Mouse (Mus musculus) C2C12 (cell line): Measurements from ENCODE around the gene Fbln2.

ENCODE experiments used
- CTCF ChIP-seq: IDR thresholded peaks from one replicate; pipeline ENCODE4 v1.5.1; 2011; ENCODE audit not compliant: control insufficient read depth, insufficient read depth, insufficient read length
- MAX ChIP-seq: IDR thresholded peaks from one replicate; pipeline ENCODE4 v1.6.1; 2011; ENCODE audit warnings: mild to moderate bottlenecking, control low read depth
- MYOD1 ChIP-seq: IDR thresholded peaks from one replicate; pipeline ENCODE4 v1.6.1; 2011; ENCODE audit warnings: low read depth; ENCODE audit not compliant: control insufficient read depth, insufficient read length
- USF1 ChIP-seq: IDR thresholded peaks from one replicate; pipeline ENCODE4 v1.6.1; 2011; ENCODE audit warnings: low read depth, mild to moderate bottlenecking, control low read depth, moderate library complexity

DNA sequence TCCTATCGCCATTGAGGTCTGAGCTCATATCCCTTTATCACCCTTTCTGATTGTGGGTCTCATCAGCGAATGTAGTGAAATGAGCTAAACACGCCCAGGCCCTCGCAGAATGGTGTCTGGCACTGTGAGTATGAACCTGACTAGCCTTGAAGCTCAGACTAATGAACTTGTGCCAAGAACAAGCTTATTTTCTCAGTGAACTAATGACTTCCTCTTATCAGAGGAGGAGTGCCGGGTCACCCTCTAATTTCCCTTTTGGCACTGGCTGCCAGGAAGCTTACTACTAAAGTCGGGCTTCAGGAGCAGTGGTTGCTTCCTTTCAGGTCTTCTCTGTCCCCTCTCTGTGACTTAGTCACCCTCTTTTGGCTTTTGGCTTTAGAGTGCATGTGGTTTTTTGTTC is 12.7 kb downstream of the Fbln2 start:
- no peak for TF ChIP-seq CTCF
- TF ChIP-seq USF1, result no peak
- TF ChIP-seq MAX, result no peak
- no peak for TF ChIP-seq MYOD1
